Mouse (Mus musculus) lung, adult 2 months (tissue): Measurements from ENCODE around the gene Ncf4. TPM values are rescaled to one million over a fixed set of nuclear protein-coding genes. Genes with fewer than 3 reads are reported as not detected.
"Not testable (repeated sequence)": the region's sequence is repeated elsewhere in the genome, so short reads cannot be mapped to it uniquely, and the experiment has no call there.

ENCODE experiments used
- DNase-seq: peaks from one replicate; pipeline ENCODE4 v3.0.0; 2022
- H3K4me1 ChIP-seq: fragments of 200-500 bp; 2 replicates; pipeline ENCODE4 v1.6.1; 2011; ENCODE audit warnings: low read length; ENCODE audit not compliant: control insufficient read depth, insufficient read depth
- H3K4me3 ChIP-seq: fragments of 200-500 bp; replicated peaks from 2 replicates; pipeline ENCODE3; 2011; ENCODE audit warnings: low read depth, mild to moderate bottlenecking, control low read depth, low read length; ENCODE audit errors: extremely low read depth
- CTCF ChIP-seq: fragments of 200-500 bp; IDR thresholded peaks from 2 replicates; pipeline ENCODE4 v1.5.1; 2011; ENCODE audit warnings: mild to moderate bottlenecking, low read length, control low read depth; ENCODE audit not compliant: insufficient read depth
- POLR2A ChIP-seq: fragments of 200-500 bp; IDR thresholded peaks from 2 replicates; pipeline ENCODE4 v1.6.1; 2011; ENCODE audit warnings: low read depth, mild to moderate bottlenecking, control low read depth, low read length, borderline replicate concordance; ENCODE audit errors: extremely low read depth
- WGBS: fragments of 180-500 bp; shearing (Covaris S2); methylation state at CpG from one replicate; pipeline ENCODE4 v1.1.7; 2018; 5-methylcytosine and 5-hydroxymethylcytosine counted together
- polyA plus RNA-seq: library from polyadenylated mRNA; depleted of rRNA; stranded (reverse); fragments of >200 nt; gene quantifications from 2 replicates; pipeline ENCODE4 v1.2.3, GENCODE M21; 2012

The Ncf4 gene
- polyA plus RNA-seq, 1 experiment: 23.0 TPM

- no peak overlapping the region for H3K4me3 ChIP-seq
- TF ChIP-seq POLR2A (no peak), CTCF (no peak)
- peak; percentile 4 for DNase-seq
- 52% methylated on average over 2 of the region's 2 CpGs for WGBS
- peaks cover 6% of the 10 kb centered on the region; the same call in 1 of the 2 replicates for H3K4me1 ChIP-seq
These were observed 3.1 kb downstream of the Ncf4 start for GRCm38 (mm10) chr15:78247659-78248058.

DNA sequence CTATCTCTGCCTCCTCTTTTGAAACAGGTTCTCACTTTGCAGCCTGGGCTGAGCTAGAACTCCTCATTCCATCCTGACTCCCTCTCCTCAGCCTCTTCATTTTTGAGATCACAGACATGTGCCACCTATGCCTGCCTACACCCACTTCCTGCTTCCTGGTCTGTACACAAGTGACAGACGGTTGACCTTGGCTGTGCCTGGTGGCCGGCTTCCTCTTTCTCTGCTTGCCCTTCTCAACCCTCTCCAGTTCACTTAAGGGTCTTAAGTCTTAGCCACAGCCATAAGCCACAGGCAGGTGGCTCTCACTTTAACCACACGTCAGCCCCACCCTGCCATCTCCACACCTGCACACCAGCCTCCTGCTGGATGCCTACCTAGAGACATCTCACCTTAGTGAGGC lies 3.8 kb downstream of the Ncf4 start:
- no peak for TF ChIP-seq POLR2A
- TF ChIP-seq CTCF: no peak
- Histone ChIP-seq H3K4me1 (peaks cover 6% of the 10 kb centered on the region; the same call in 1 of the 2 replicates), H3K4me3 (no peak overlapping the region)
- 18% methylated on average over 3 of the region's 3 CpGs for WGBS
- DNase-seq: peak; percentile 4

- WGBS: 30% methylated on average over 20 of the region's 20 CpGs
- no peaks in the 10 kb centered on the region for H3K4me1 ChIP-seq
- no peak overlapping the region for H3K4me3 ChIP-seq
- no peak for TF ChIP-seq POLR2A
- peak; percentile 11; the same call in 1 of the 2 replicates for TF ChIP-seq CTCF
- DNase-seq: no peak
These were observed 10.2 kb downstream of the Ncf4 start for GRCm38 (mm10) chr15:78254751-78255150.

GRCm38 (mm10) chr15:78256602-78257259 lies 12.1 kb downstream of the Ncf4 start:
- not testable (repeated sequence) for H3K4me1 ChIP-seq, DNase-seq, H3K4me3 ChIP-seq

GRCm38 (mm10) chr15:78257326-78258050 lies 12.9 kb downstream of the Ncf4 start:
- H3K4me1 ChIP-seq: no peaks in the 10 kb centered on the region

DNA sequence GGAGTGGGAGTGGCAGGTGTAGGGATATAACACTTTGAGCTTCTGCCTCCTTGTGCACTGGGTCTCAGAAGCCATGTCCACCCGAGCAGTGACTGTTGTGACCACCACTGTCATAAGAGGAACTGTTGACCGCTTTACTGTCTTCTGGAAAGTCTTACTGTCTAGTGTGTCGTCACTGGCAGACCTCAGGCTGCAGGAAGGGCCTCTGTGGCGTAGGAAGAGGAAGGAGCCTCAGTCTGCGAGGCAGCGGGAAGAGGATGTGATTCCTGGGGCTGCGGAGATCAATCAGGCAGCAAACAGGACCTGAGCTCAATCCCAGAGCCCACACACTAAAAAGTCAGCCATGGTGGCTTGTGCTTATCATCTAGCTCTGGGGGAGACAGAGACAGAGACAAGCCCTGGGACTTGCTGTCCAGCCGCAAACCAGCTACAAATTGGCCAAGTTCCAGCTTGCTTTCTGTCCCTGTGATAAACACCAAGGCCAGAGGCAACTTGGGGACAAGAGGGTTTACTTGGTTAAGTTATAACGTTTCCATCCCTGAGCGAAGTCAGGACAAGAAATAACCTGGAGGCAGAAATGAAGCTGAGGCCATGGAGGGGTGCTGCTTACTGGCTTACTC lies 13.8 kb downstream of the Ncf4 start:
- TF ChIP-seq POLR2A (no peak), CTCF (no peak)
- DNase-seq: no peak

More at GRCm38 (mm10) chr15:78257326-78258050, 12.9 kb downstream of the Ncf4 start:
- TF ChIP-seq CTCF: peak; percentile 83
- no peak for TF ChIP-seq POLR2A
- peak; percentile 62 for DNase-seq
- 30% methylated on average over 7 of the region's 7 CpGs for WGBS
- H3K4me3 ChIP-seq: no peak overlapping the region

DNA sequence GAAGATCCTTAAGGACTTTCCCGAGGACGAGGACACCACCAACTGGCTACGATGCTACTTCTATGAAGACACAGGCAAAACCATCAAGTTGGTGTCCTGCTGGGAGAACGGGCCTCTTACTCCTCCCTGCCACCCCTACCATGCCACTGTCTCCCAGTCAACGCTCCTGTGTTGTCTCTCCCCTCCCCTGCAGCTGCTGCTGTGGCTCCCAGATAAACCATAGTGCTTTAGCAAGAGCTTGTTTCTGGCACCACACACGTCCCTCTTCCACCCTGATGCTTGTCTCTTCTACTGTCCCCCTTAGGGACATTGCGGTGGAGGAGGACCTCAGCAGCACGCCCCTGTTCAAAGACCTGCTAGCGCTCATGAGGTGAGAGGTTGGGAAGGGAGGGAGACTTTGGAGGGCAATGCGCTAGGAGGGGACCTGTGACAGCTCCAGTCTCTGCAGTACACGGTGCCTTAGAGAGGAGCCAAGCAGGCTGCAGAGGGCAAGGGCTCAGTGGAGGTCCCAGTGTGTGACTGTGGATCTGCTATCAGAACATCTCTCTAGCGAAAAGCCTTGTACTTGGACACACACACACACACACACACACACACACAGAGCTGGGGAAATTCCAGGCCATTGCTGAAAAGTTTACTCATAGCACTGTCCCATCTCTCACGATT lies 16.2 kb downstream of the Ncf4 start:
- whole genome bisulfite sequencing: 59% methylated on average over 13 of the region's 13 CpGs
- DNase-seq: no peak
- no peak for TF ChIP-seq CTCF
- Histone ChIP-seq H3K4me1 (no peaks in the 10 kb centered on the region), H3K4me3 (no peak overlapping the region)

More for the DNA sequence above, 13.8 kb downstream of the Ncf4 start:
- no peak overlapping the region for H3K4me3 ChIP-seq
- H3K4me1 ChIP-seq: no peaks in the 10 kb centered on the region
- WGBS: 54% methylated on average over 10 of the region's 10 CpGs

- TF ChIP-seq CTCF (no peak), POLR2A (no peak)
- WGBS: 72% methylated on average over 3 of the region's 3 CpGs
- H3K4me3 ChIP-seq: no peak overlapping the region
- DNase-seq: no peak
- no peaks in the 10 kb centered on the region for H3K4me1 ChIP-seq
These were observed 18.7 kb downstream of the Ncf4 start for GRCm38 (mm10) chr15:78263286-78263685.

- no peak overlapping the region for H3K4me3 ChIP-seq
- no peak for TF ChIP-seq CTCF
- TF ChIP-seq POLR2A: no peak
- DNase-seq: no peak
- WGBS: 73% methylated on average over 10 of the region's 10 CpGs
- no peaks in the 10 kb centered on the region for H3K4me1 ChIP-seq
These were observed 22.8 kb downstream of the Ncf4 start for GRCm38 (mm10) chr15:78267441-78267840.
